Mouse (Mus musculus) lung, postnatal 36 days (tissue): Measurements from ENCODE around the gene Trmt10b.

Experiments used
- DNase-seq: peaks from one replicate; pipeline ENCODE4 v3.0.0; 2022; ENCODE audit warnings: mixed read lengths

Gene Trmt10b

GRCm38 (mm10) chr4:45296662-45297564 is at the start of gene Trmt10b:
Gene Trmt10b, plus strand, starts transcription at chr4:45297127.
- peak; percentile 93 for DNase-seq

- no peak for DNase-seq
Observed at GRCm38 (mm10) chr4:45251265-45251664, 45.7 kb upstream of the Trmt10b start.

DNA sequence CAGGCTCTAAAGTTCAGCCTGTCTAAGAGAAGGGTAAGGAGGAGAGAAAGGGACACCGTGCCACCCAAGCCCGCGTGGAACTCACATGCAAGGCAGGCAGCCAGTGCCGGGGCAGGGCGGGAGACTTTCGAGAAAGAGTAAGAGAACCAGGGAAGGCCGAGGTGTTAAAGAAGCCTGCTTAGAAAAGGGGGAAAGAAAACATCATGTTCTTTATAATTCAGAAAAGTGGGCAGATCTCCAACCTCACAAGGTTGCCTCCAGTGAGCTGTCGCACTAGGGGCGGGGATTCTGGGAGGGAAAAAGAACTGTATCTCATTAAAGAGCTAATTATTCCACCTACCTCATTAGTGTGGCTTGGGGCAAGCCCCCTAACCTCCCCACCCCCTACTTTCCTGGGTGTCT is 44.1 kb upstream of the Trmt10b start:
- DNase-seq, result no peak

DNA sequence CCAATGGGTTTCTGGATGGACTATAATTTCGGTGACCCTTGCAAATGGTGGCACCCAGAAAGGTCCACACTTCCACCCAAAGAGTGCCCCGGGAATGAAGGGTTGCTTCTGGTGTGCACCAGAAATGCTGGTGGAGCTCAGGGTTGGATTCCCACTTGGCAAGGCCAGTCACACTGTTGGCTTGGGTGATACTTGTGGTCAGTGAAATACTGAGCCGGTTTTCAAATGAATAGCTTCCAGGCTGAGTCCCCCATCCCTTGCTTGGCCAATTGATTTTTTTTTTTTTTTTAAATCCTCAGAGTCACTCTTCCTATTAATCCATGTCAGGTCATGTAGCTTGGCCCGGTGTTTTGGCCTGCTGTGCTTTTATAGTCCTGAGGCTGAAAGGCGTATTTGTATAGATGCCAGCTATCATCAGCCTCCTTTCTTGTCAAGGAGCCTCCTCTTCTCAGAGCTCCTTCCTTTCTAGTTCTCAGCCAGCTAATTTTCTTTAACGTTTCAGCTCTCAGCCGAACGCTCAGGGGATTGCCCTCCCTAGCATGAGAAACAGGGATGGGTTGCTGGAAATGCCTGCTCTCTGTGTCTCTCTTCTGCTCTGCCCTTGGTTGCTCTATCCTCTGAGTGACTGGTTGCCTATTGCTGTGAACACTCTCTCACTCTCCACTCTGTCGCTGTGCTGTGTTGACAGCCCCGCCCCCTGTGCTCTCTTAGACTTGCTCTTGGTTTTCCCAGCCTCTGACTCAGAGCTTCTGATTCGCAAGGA is 42.9 kb upstream of the Trmt10b start:
- peak; percentile 3 for DNase-seq

- DNase-seq, result no peak
Observed at GRCm38 (mm10) chr4:45259232-45259832, 37.6 kb upstream of the Trmt10b start.

- no peak for DNase-seq
Observed at GRCm38 (mm10) chr4:45261551-45261950, 35.4 kb upstream of the Trmt10b start.

GRCm38 (mm10) chr4:45267883-45268282 is 29.0 kb upstream of the Trmt10b start:
- DNase-seq, result peak; percentile 23

GRCm38 (mm10) chr4:45271041-45271452 is 25.9 kb upstream of the Trmt10b start:
- DNase-seq, result peak; percentile 6

GRCm38 (mm10) chr4:45275770-45276169 is 21.2 kb upstream of the Trmt10b start:
- no peak for DNase-seq

GRCm38 (mm10) chr4:45279292-45279691 is 17.6 kb upstream of the Trmt10b start:
- DNase-seq, result no peak

GRCm38 (mm10) chr4:45279981-45280548 is 16.9 kb upstream of the Trmt10b start:
- DNase-seq, result peak; percentile 84

GRCm38 (mm10) chr4:45286318-45286717 is 10.6 kb upstream of the Trmt10b start:
- DNase-seq, result peak; percentile 10

DNA sequence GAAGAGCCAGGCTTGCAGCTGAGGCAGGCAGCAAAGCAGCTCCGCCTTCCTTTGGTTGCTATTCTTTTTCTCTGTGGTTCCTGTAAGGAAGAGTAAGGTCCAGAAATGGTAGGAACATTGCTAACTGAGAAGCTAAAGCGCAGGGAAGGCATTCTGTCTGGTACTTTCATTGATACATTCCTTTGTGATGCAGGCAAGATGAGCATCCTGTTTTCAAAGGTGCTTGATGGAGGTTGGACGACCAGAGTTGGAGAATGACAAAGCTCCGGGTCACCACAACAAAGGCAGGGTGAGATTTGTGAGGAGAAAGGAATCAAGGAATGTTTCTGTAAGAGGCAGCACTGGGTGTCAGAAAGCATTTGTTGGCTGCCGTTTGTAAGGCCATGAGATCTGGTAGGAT is 9.0 kb upstream of the Trmt10b start:
- DNase-seq, result no peak

DNA sequence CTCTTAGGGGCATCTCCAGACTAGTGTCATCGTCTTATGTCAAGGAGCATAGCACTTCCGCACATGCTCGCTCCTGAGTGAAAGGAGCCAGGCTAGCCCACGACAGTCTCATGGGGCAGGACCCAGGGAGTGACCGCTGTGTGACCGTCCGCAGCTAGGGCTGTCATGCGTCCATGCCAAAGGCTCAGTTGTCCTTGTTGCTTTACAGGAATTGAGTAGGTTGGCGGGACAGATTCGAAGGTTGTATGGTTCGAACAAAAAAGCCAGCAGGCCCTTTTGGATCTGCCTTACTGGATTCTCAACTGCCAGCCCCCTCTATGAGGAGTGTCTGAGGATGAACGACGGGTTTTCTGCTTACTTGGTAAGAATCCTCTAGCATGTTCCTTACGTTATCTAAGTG is 8.6 kb downstream of the Trmt10b start:
- DNase-seq, result no peak

DNA sequence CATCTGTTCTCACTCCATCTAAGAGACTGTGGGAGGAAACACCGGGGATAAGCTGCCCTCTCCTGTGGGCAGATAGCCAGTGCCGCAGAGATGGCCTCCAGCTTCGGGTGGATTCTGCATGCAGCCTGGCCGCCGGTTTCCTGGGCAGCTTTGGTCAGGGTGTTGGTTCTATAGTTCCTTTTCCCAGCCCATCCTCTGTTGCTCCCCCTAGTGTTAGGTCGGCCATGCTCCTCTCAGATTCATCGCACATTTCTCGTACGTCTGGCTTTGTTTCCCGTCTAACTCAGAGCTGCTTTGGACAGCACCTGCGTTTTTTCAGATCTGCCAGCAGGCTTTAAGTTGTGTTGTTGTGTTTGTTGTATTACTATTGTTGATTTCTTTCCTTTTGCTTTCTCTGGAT is 11.1 kb downstream of the Trmt10b start:
- DNase-seq, result peak; percentile 28

DNA sequence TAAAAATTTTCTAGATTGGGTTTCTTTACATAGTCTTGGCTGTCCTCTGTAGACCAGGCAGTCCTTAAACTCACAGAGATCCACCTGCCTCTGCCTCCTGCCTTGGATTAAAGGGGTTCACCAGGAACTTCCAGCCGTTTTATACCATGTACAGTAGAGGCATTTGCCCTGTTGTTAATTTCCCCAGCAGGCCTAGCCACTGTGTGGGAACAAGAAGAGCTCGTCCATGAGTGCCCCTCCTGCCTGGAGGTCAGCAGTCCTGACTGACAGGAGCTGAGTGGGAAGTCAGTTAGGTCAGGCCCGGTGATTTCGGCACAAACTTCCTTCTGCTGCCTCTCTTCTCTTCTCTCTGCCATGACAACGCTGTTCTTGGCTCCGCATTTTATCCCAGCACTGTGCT is 11.7 kb downstream of the Trmt10b start:
- no peak for DNase-seq

DNA sequence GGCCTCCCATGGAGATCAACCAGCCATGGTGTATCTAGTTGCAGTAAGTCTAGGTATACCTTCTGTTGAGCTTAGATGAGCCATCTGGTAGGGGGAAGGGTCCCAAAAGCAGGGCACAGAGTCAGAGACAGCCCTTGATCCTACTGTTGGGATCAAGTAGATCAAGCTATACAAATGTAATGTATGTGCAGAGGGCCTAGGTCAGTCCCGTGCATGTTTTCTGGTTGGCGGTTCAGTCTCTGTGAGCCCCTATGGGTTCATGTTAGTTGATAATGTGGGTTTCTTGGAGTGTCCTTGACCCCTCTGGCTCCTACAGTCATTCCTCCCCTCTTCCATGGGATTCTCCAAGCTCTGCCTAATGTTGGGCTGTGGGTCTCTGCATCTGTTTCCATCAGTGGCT is 14.1 kb downstream of the Trmt10b start:
- DNase-seq, result no peak

GRCm38 (mm10) chr4:45320159-45320816 is 23.4 kb downstream of the Trmt10b start:
- DNase-seq, result peak; percentile 91

DNA sequence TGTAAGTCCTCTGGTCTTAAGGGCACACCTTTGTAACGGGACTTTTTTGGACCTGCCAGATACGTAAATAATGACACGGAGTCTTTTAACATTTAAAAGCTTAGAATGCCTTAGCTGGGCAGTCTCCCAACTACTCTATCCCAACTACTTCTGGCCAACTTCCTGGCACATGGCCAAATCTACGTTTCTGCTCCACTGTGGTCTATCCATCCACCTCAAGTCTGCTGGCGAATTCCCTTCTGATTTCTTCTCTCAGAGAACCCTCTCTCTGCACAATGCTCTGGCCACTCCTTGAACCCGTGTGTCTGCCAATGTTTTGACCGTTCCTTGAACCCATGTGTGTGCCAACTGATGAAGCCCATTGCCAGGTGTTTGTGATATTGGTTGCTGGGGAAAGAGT is 34.2 kb downstream of the Trmt10b start:
- peak; percentile 28 for DNase-seq

DNA sequence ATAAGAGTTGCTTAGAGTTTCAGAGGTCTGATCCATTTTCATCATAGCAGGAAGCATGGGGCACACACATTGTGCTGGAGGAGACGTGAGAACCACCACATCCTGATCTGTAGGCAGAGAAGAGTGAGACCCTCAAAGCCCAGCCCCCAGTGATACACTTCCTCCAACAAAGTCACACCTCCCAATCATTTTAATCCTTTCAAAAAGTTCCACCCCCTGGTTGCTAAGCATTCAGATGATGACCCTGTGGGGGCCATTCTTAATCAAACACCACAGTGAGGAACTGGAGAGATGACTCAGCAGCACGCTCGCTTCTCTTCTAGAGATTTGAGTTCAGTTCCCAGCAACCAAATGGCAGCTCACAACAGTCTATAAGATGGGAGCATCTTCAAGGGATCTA is 35.5 kb downstream of the Trmt10b start:
- no peak for DNase-seq

- DNase-seq, result no peak
Observed at GRCm38 (mm10) chr4:45341226-45341625, 44.3 kb downstream of the Trmt10b start.

- DNase-seq, result peak; percentile 91
Observed at GRCm38 (mm10) chr4:45341669-45342249, 44.8 kb downstream of the Trmt10b start, which contains the start of gene Dcaf10. Gene Dcaf10, plus strand, starts transcription at chr4:45342101.
